Mouse (Mus musculus) spleen, adult 18-20 months (tissue): ENCODE data around the gene Ccdc13.

Experiments
- DNase-seq, 2 experiments: peaks; one replicate each; pipeline ENCODE4 v3.0.0; 2022; ENCODE audit warnings: mixed read lengths in 2 of 2

Ccdc13 gene

GRCm38 (mm10) chr9:121757835-121758814, 81.1 kb downstream of the Ccdc13 start:
- DNase-seq, result no peak

DNA sequence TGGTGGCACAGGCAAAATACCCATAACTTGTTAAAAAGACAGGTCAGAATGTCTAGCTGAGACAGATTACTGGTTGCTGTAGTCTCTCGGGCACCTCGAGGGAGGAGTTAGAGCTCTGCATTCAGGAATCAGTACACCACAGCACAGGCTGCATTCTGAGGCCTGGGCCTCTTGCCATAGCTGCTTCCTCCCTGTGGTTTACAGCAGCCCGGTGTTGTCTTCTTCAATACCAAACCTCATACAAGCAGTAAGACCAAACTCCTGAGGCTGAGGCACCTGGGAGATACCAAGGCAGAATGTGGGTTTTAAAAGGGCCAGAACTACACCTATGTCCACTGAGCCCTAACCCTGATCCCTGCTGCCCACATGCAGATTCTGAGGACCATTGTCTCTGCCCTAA, 81.8 kb downstream of the Ccdc13 start:
- DNase-seq, result no peak

DNA sequence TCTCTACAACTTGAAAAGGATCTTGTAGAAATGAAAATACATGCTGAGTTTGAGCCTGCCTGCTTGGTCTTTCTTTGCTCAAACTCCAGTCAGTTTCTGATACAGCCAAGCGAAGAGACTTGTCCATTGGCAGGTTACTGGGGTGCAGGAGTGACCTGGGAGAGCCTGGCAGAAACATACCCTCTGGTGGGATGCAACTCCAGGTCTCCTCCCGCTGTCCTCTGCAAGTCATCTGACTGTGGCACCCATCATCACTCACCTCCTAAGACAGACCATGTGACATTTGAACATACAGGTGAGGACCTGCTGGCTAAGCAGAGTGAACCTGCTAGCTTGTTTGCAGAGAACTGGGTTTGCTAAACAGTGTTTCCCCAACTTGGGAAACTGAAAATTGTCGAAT, 82.5 kb downstream of the Ccdc13 start:
- DNase-seq, result no peak

DNA sequence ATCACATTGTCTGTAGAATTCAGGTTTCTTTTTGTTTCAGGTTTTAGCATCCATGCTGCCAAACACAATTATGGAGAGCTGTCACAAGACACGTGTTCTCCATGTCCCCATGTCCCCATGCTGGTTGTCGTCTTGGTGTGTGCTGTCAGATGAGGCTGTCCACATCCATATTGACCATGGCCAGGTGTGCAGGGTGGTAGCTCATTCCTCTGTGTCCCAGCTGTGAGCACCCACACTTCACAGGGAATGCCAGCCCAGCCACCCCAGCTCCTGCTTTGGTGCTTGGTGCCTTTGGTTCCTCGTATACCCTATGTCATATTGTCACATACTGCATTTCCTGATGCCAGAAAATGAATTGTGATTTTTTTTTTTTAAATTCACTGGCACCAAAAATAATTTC, 84.6 kb downstream of the Ccdc13 start:
- DNase-seq, result no peak

GRCm38 (mm10) chr9:121752774-121753173, 86.5 kb downstream of the Ccdc13 start:
- DNase-seq, result no peak
